Mouse (Mus musculus) forebrain, embryonic 16.5 days (tissue): Measurements from ENCODE around the gene Adnp. TPM values are rescaled to one million over a fixed set of nuclear protein-coding genes. Genes with fewer than 3 reads are reported as not detected.

Source experiments
- ATAC-seq: fragments of 200-750 bp; cut with Nextera tagmentation; 2 replicates; pipeline ENCODE4 v1.8.0; 2017; ENCODE audit warnings: mild to moderate bottlenecking, moderate library complexity
- H3K27ac ChIP-seq: fragments of 300-500 bp; sonication (generic); 2 replicates; pipeline ENCODE4 v1.5.1; 2014; ENCODE audit warnings: low read length, control low read depth
- H3K27me3 ChIP-seq: fragments of 300-500 bp; sonication (generic); replicated peaks from 2 replicates; pipeline ENCODE4 v1.6.1; 2014; ENCODE audit warnings: low read length; ENCODE audit not compliant: control insufficient read depth, insufficient read depth
- H3K36me3 ChIP-seq: fragments of 300-500 bp; sonication (generic); 2 replicates; pipeline ENCODE4 v1.6.1; 2014; ENCODE audit not compliant: control insufficient read depth, insufficient read depth
- H3K4me1 ChIP-seq: fragments of 300-500 bp; sonication (generic); replicated peaks from 2 replicates; pipeline ENCODE4 v1.6.1; 2014; ENCODE audit warnings: low read length; ENCODE audit not compliant: control insufficient read depth, insufficient read depth
- H3K4me2 ChIP-seq: fragments of 300-500 bp; sonication (generic); 2 replicates; pipeline ENCODE4 v1.6.1; 2014; ENCODE audit warnings: mild to moderate bottlenecking, low read length, control low read depth
- H3K4me3 ChIP-seq: fragments of 300-500 bp; sonication (generic); replicated peaks from 2 replicates; pipeline ENCODE4 v1.5.1; 2014; ENCODE audit warnings: mild to moderate bottlenecking, low read length, control low read depth
- H3K9ac ChIP-seq: fragments of 300-500 bp; sonication (generic); replicated peaks from 2 replicates; pipeline ENCODE4 v1.6.1; 2014; ENCODE audit warnings: low read depth, low read length, control low read depth
- H3K9me3 ChIP-seq: fragments of 300-500 bp; sonication (generic); 2 replicates; pipeline ENCODE4 v1.6.1; 2016; ENCODE audit warnings: low read length; ENCODE audit not compliant: control insufficient read depth
- WGBS: fragments of 180-500 bp; shearing (Covaris S2); extraction: QIAGEN DNeasy Blood & Tissue Kit; methylation state at CpG from one replicate; pipeline ENCODE4 v1.1.7; 2014; 5-methylcytosine and 5-hydroxymethylcytosine counted together
- polyA plus RNA-seq: library from polyadenylated mRNA; unstranded; fragments of >200 nt; fragmentation: Nextera tagmentation; extraction: Ambion mirVana; gene quantifications from 2 replicates; pipeline ENCODE4 v1.2.1, GENCODE M21; 2015

The Adnp gene
- polyA plus RNA-seq = 2.8 and 3.6 TPM in 2 replicates

GRCm38 (mm10) chr2:168206725-168207644 is at the start of gene Adnp:
Gene Adnp, minus strand, starts transcription at chr2:168207112.
- Histone ChIP-seq H3K9me3 (no peaks in the 10 kb centered on the region), H3K9ac (peak within 1 kb of the TSS; percentile 100), H3K27ac (peak within 1 kb of the TSS; percentile 99), H3K36me3 (peaks cover 14% of the 10 kb centered on the region), H3K4me2 (peak within 1 kb of the TSS; percentile 77), H3K27me3 (no peaks in the 10 kb centered on the region), H3K4me1 (peaks cover 27% of the 10 kb centered on the region), H3K4me3 (peak within 1 kb of the TSS; percentile 97)
- peak; percentile 87 for ATAC-seq
- WGBS = 1% methylated on average over 47 of the region's 89 CpGs

DNA sequence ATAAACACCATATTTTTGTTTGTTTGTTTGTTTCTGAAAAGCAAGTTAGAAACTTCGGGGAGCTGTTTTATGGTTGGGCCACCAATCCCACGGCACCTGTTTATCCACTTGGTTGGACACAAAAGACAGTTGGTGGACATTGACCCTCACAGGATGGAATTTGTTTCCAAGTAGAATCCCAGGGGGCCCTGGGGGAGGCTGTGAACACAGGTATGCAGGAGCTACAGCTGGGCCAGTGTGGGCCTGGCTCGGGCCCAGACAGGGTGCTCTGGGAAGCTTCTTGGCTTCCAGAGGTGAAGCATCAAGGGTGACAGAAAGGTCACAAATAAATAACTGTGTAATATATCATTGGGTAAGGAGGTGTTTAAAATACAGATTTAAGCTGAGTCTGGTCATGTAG is 49.6 kb upstream of the Adnp start:
- Histone ChIP-seq H3K9ac (no peak overlapping the region), H3K36me3 (no peaks in the 10 kb centered on the region), H3K4me3 (no peak overlapping the region), H3K27ac (no peak overlapping the region), H3K4me1 (peaks cover 18% of the 10 kb centered on the region), H3K4me2 (no peak overlapping the region), H3K9me3 (no peaks in the 10 kb centered on the region), H3K27me3 (no peaks in the 10 kb centered on the region)
- no peak for ATAC-seq
- WGBS = 83% methylated on average over 3 of the region's 3 CpGs

- ATAC-seq = peak; percentile 72
- peak overlapping the region; percentile 80 for H3K27ac ChIP-seq
Measured at GRCm38 (mm10) chr2:168253822-168254221, 46.9 kb upstream of the Adnp start.

DNA sequence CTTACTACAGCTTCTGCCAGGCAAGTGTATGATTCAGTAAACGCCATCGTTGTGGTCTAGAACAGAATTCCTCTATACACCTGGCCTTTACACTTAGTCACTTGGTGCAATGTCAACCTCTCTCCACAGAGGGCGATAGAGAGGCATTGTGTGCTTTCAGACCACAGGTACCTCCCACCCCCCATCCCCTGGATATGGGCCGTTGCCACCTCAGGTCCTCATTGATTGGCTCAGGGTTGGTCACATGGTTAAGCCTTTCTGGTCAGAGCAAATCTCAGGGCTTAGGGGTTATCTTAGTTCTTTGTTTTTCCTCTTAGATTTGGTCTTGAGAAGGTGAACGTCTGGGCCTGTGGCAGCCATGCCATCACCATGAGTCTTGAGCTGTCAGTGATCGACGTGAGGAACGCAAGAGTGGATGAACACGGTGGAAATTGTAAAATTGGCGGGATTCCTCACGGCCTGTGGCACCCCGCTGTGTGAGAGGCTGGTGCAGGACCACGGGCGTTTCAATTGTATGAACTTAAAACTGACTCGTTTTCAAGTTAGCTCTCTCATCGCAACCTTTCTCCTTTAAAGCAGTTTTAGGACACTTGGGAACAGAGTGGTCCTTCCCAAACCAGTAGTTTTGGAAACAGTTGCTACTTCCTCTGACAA is 45.9 kb upstream of the Adnp start:
- peaks cover 29% of the 10 kb centered on the region for H3K4me1 ChIP-seq
- no peak overlapping the region for H3K4me3 ChIP-seq
- 10% methylated on average over 16 of the region's 16 CpGs for WGBS
- peak overlapping the region; percentile 61; the same call in 1 of the 2 replicates for H3K27ac ChIP-seq
- ATAC-seq = no peak
- no peak overlapping the region for H3K4me2 ChIP-seq
- H3K9me3 ChIP-seq = no peaks in the 10 kb centered on the region
- no peak overlapping the region for H3K9ac ChIP-seq
- H3K27me3 ChIP-seq = no peaks in the 10 kb centered on the region
- no peaks in the 10 kb centered on the region for H3K36me3 ChIP-seq

More at GRCm38 (mm10) chr2:168253822-168254221, 46.9 kb upstream of the Adnp start:
- Histone ChIP-seq H3K9ac (no peak overlapping the region), H3K4me3 (no peak overlapping the region), H3K27me3 (no peaks in the 10 kb centered on the region), H3K4me1 (peaks cover 20% of the 10 kb centered on the region), H3K4me2 (no peak overlapping the region), H3K9me3 (no peaks in the 10 kb centered on the region), H3K36me3 (no peaks in the 10 kb centered on the region)
- WGBS = 44% methylated on average over 7 of the region's 7 CpGs

- no peak for ATAC-seq
- Histone ChIP-seq H3K4me3 (no peak overlapping the region), H3K4me1 (peaks cover 31% of the 10 kb centered on the region), H3K27ac (no peak overlapping the region), H3K4me2 (no peak overlapping the region), H3K27me3 (no peaks in the 10 kb centered on the region), H3K9me3 (no peaks in the 10 kb centered on the region), H3K9ac (no peak overlapping the region), H3K36me3 (no peaks in the 10 kb centered on the region)
- 13% methylated on average over 8 of the region's 8 CpGs for WGBS
Measured at GRCm38 (mm10) chr2:168250270-168250669, 43.4 kb upstream of the Adnp start.

- Histone ChIP-seq H3K27me3 (no peaks in the 10 kb centered on the region), H3K4me2 (no peak overlapping the region), H3K36me3 (no peaks in the 10 kb centered on the region), H3K9me3 (no peaks in the 10 kb centered on the region), H3K9ac (no peak overlapping the region), H3K4me1 (peaks cover 22% of the 10 kb centered on the region), H3K27ac (peak overlapping the region; percentile 88), H3K4me3 (no peak overlapping the region)
- peak; percentile 48 for ATAC-seq
- WGBS = 7% methylated on average over 2 of the region's 2 CpGs
Measured at GRCm38 (mm10) chr2:168248856-168249245, 41.9 kb upstream of the Adnp start.

DNA sequence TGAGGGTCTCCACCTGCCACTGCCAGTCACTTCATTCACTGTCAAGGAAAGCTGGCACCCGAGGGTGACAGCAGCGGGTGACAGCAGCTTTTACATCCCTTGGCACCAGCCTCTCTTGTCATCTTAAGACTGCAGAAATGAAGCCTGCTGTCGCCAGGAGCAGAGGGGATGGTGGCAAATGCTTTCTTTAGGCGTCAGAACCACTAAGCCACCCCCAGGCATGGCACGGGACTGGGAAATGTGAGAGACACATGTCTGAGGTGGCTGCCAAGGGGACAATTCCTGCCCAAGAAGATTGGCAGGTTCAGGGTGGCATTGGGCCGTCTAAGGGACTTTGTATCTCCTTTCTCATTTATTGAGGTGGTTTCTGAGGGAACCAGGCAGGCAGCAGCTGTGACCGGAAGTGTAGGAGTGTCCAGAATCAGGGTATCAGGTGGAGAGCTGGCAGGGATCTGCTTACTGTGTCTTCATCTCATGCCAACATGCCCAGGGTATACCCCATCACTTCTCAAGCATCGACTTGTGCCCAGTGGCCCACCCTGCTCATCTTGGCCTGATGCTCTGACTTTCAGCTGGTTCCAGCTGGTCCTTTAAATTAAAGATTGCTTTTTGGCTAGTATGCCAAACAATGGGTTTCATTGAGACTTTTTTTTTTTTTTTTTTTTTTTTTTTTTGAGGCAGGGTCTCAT is 41.4 kb upstream of the Adnp start:
- H3K27me3 ChIP-seq = no peaks in the 10 kb centered on the region
- peaks cover 19% of the 10 kb centered on the region for H3K4me1 ChIP-seq
- no peak overlapping the region for H3K9ac ChIP-seq
- peak; percentile 82 for ATAC-seq
- no peak overlapping the region for H3K4me3 ChIP-seq
- H3K4me2 ChIP-seq = no peak overlapping the region
- no peaks in the 10 kb centered on the region for H3K9me3 ChIP-seq
- H3K27ac ChIP-seq = peak overlapping the region; percentile 88
- no peaks in the 10 kb centered on the region for H3K36me3 ChIP-seq
- WGBS = 27% methylated on average over 8 of the region's 8 CpGs

- Histone ChIP-seq H3K4me1 (peaks cover 11% of the 10 kb centered on the region; the same call in 1 of the 2 replicates), H3K9ac (no peak overlapping the region), H3K9me3 (no peaks in the 10 kb centered on the region), H3K27me3 (no peaks in the 10 kb centered on the region), H3K4me2 (no peak overlapping the region), H3K27ac (no peak overlapping the region), H3K4me3 (no peak overlapping the region), H3K36me3 (no peaks in the 10 kb centered on the region)
- no peak for ATAC-seq
- 33% methylated on average over 8 of the region's 8 CpGs for WGBS
Measured at GRCm38 (mm10) chr2:168245571-168245970, 38.7 kb upstream of the Adnp start.

DNA sequence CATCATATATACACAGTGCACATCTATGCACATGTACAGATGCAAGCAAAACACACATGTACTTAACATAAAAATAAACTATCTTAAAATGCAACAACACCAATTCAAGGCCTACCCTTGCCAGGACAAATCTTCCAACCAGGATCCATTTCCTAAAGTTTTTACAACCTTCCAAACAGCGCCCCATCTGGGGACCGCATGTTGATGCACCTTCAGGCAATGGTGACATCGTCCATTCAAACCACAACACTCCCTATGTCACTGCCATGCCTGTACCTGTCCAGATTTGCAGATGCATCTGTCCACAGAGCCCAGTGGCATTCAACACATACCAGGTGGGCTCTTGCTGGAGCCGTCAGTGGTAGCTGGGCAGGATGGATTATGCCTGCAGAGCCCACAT is 36.4 kb upstream of the Adnp start:
- no peaks in the 10 kb centered on the region for H3K36me3 ChIP-seq
- no peak overlapping the region for H3K4me2 ChIP-seq
- 79% methylated on average over 4 of the region's 4 CpGs for WGBS
- ATAC-seq = no peak
- H3K27ac ChIP-seq = no peak overlapping the region
- H3K9ac ChIP-seq = no peak overlapping the region
- no peaks in the 10 kb centered on the region for H3K9me3 ChIP-seq
- no peak overlapping the region for H3K4me3 ChIP-seq
- peaks cover 8% of the 10 kb centered on the region; the same call in 1 of the 2 replicates for H3K4me1 ChIP-seq
- no peaks in the 10 kb centered on the region for H3K27me3 ChIP-seq
